Mouse (Mus musculus) kidney, postnatal 0 days (tissue): ENCODE measurements around the gene Cdc42ep3. TPM values are rescaled to one million over a fixed set of nuclear protein-coding genes. Genes with fewer than 3 reads are reported as not detected.

Source experiments
- ATAC-seq: fragments of 200-750 bp; cut with Nextera tagmentation; replicated peaks from 2 replicates; pipeline ENCODE4 v1.8.0; 2017; ENCODE audit warnings: low read depth, moderate number of reproducible peaks, moderate TSS enrichment, moderate library complexity; ENCODE audit not compliant: low FRiP score
- DNase-seq: peaks from one replicate; pipeline ENCODE4 v3.0.0-alpha.2; 2016; ENCODE audit warnings: low spot score
- H3K27ac ChIP-seq: fragments of 300-500 bp; sonication (generic); 2 replicates; pipeline ENCODE4 v1.5.1; 2014; ENCODE audit warnings: mild to moderate bottlenecking
- H3K27me3 ChIP-seq: fragments of 300-500 bp; sonication (generic); 2 replicates; pipeline ENCODE4 v1.6.1; 2014; ENCODE audit warnings: low read length, mixed read lengths; ENCODE audit not compliant: insufficient read depth
- H3K36me3 ChIP-seq: fragments of 300-500 bp; sonication (generic); 2 replicates; pipeline ENCODE4 v1.6.1; 2014; ENCODE audit warnings: low read length, mixed read lengths; ENCODE audit not compliant: insufficient read depth
- H3K4me1 ChIP-seq: fragments of 300-500 bp; sonication (generic); replicated peaks from 2 replicates; pipeline ENCODE4 v1.6.1; 2014; ENCODE audit warnings: antibody characterized with exemption, low read length, mixed read lengths; ENCODE audit not compliant: insufficient read depth
- H3K4me2 ChIP-seq: fragments of 300-500 bp; sonication (generic); 2 replicates; pipeline ENCODE4 v1.6.1; 2014; ENCODE audit warnings: mild to moderate bottlenecking, low read length, moderate library complexity, mixed read lengths
- H3K4me3 ChIP-seq: fragments of 300-500 bp; sonication (generic); replicated peaks from 2 replicates; pipeline ENCODE4 v1.5.1; 2014; ENCODE audit warnings: low read depth, low read length
- H3K9ac ChIP-seq: fragments of 300-500 bp; sonication (generic); 2 replicates; pipeline ENCODE4 v1.6.1; 2014; ENCODE audit warnings: low read depth, low read length
- H3K9me3 ChIP-seq: fragments of 300-500 bp; sonication (generic); replicated peaks from 2 replicates; pipeline ENCODE4 v1.6.1; 2016; ENCODE audit warnings: low read length, inconsistent platforms, mixed read lengths
- CTCF ChIP-seq: IDR thresholded peaks from 2 replicates; pipeline ENCODE4 v1.5.1; 2016; ENCODE audit warnings: antibody characterized with exemption, low read depth, mild to moderate bottlenecking, moderate library complexity
- WGBS: fragments of 180-500 bp; shearing (Covaris S2); extraction: QIAGEN DNeasy Blood & Tissue Kit; methylation state at CpG from one replicate; pipeline ENCODE4 v1.1.7; 2014; 5-methylcytosine and 5-hydroxymethylcytosine counted together
- polyA plus RNA-seq: library from polyadenylated mRNA; unstranded; fragments of >200 nt; fragmentation: Nextera tagmentation; extraction: Ambion mirVana; gene quantifications from 2 replicates; pipeline ENCODE4 v1.2.1, GENCODE M21; 2015

The Cdc42ep3 gene
- polyA plus RNA-seq, 1 experiment from 2014 or later = 51.8 TPM

GRCm38 (mm10) chr17:79315415-79316094, 39.3 kb downstream of the Cdc42ep3 start:
- 94% methylated on average over 4 of the region's 4 CpGs for WGBS
- Histone ChIP-seq H3K4me1 (no peaks in the 10 kb centered on the region), H3K27me3 (no peaks in the 10 kb centered on the region), H3K9me3 (no peaks in the 10 kb centered on the region), H3K4me3 (no peak overlapping the region), H3K36me3 (no peaks in the 10 kb centered on the region), H3K4me2 (no peak overlapping the region), H3K9ac (no peak overlapping the region), H3K27ac (no peak overlapping the region)
- no peak for ATAC-seq
- TF ChIP-seq CTCF = no peak
- no peak for DNase-seq

GRCm38 (mm10) chr17:79310465-79310864, 44.4 kb downstream of the Cdc42ep3 start:
- Histone ChIP-seq H3K27me3 (no peaks in the 10 kb centered on the region), H3K4me3 (no peak overlapping the region), H3K9ac (no peak overlapping the region), H3K27ac (no peak overlapping the region), H3K9me3 (no peaks in the 10 kb centered on the region), H3K36me3 (no peaks in the 10 kb centered on the region), H3K4me2 (no peak overlapping the region), H3K4me1 (no peaks in the 10 kb centered on the region)
- no peak for TF ChIP-seq CTCF
- no peak for DNase-seq
- ATAC-seq = no peak
- WGBS = 89% methylated on average over 1 of the region's 1 CpGs

- no peak for ATAC-seq
- H3K27ac ChIP-seq = no peak overlapping the region
- 95% methylated on average over 1 of the region's 1 CpGs for WGBS
Observed at GRCm38 (mm10) chr17:79309506-79309905, 45.4 kb downstream of the Cdc42ep3 start.

GRCm38 (mm10) chr17:79305644-79306043, 49.2 kb downstream of the Cdc42ep3 start:
- no peak overlapping the region for H3K4me3 ChIP-seq
- no peak overlapping the region for H3K9ac ChIP-seq
- H3K9me3 ChIP-seq = no peaks in the 10 kb centered on the region
- 67% methylated on average over 7 of the region's 7 CpGs for WGBS
- no peak overlapping the region for H3K27ac ChIP-seq
- H3K27me3 ChIP-seq = no peaks in the 10 kb centered on the region
- no peak overlapping the region for H3K4me2 ChIP-seq
- ATAC-seq (no peak), DNase-seq (peak; percentile 4)
- H3K36me3 ChIP-seq = no peaks in the 10 kb centered on the region
- no peaks in the 10 kb centered on the region for H3K4me1 ChIP-seq
- TF ChIP-seq CTCF = no peak

More at GRCm38 (mm10) chr17:79309506-79309905, 45.4 kb downstream of the Cdc42ep3 start:
- no peak overlapping the region for H3K9ac ChIP-seq
- no peak for DNase-seq
- no peak for TF ChIP-seq CTCF
- H3K4me3 ChIP-seq = no peak overlapping the region
- H3K4me1 ChIP-seq = no peaks in the 10 kb centered on the region
- H3K9me3 ChIP-seq = no peaks in the 10 kb centered on the region
- no peaks in the 10 kb centered on the region for H3K36me3 ChIP-seq
- H3K27me3 ChIP-seq = no peaks in the 10 kb centered on the region
- H3K4me2 ChIP-seq = no peak overlapping the region

- H3K27ac ChIP-seq = no peak overlapping the region
- WGBS = 90% methylated on average over 17 of the region's 17 CpGs
- H3K9ac ChIP-seq = no peak overlapping the region
- no peaks in the 10 kb centered on the region for H3K4me1 ChIP-seq
- no peaks in the 10 kb centered on the region for H3K9me3 ChIP-seq
- no peaks in the 10 kb centered on the region for H3K27me3 ChIP-seq
- no peak overlapping the region for H3K4me3 ChIP-seq
- H3K4me2 ChIP-seq = no peak overlapping the region
- no peak for TF ChIP-seq CTCF
- H3K36me3 ChIP-seq = no peaks in the 10 kb centered on the region
- ATAC-seq = no peak
- DNase-seq = no peak
Observed at GRCm38 (mm10) chr17:79303744-79304497, 51.0 kb downstream of the Cdc42ep3 start.

- TF ChIP-seq CTCF = no peak
Observed at GRCm38 (mm10) chr17:79303238-79303637, 51.7 kb downstream of the Cdc42ep3 start.

More at GRCm38 (mm10) chr17:79303238-79303637, 51.7 kb downstream of the Cdc42ep3 start:
- H3K9ac ChIP-seq = no peak overlapping the region
- WGBS = 71% methylated on average over 3 of the region's 3 CpGs
- no peak for ATAC-seq
- no peaks in the 10 kb centered on the region for H3K4me1 ChIP-seq
- H3K4me3 ChIP-seq = no peak overlapping the region
- DNase-seq = no peak
- no peaks in the 10 kb centered on the region for H3K27me3 ChIP-seq
- no peaks in the 10 kb centered on the region for H3K36me3 ChIP-seq
- H3K4me2 ChIP-seq = no peak overlapping the region
- no peak overlapping the region for H3K27ac ChIP-seq
- no peaks in the 10 kb centered on the region for H3K9me3 ChIP-seq
